Mouse (Mus musculus) stomach, embryonic 14.5 days (tissue): Measurements from ENCODE around the gene Cbl. TPM values are rescaled to one million over a fixed set of nuclear protein-coding genes. Genes with fewer than 3 reads are reported as not detected.
"Not testable (repeated sequence)": the region's sequence is repeated elsewhere in the genome, so short reads cannot be mapped to it uniquely, and the experiment has no call there.

ENCODE experiments used
- ATAC-seq: fragments of 200-750 bp; cut with Nextera tagmentation; 2 replicates; pipeline ENCODE4 v1.8.0; 2017; ENCODE audit warnings: low read depth, moderate TSS enrichment; ENCODE audit not compliant: insufficient number of reproducible peaks, insufficient read depth, low FRiP score
- H3K27ac ChIP-seq: fragments of 300-500 bp; sonication (generic); 2 replicates; pipeline ENCODE4 v1.5.1; 2014; ENCODE audit warnings: mild to moderate bottlenecking, low read length, moderate library complexity, mixed read lengths
- H3K27me3 ChIP-seq: fragments of 300-500 bp; sonication (generic); 2 replicates; pipeline ENCODE4 v1.6.1; 2014; ENCODE audit warnings: low read length, control low read depth, mixed read lengths; ENCODE audit not compliant: control insufficient read depth, insufficient read depth
- H3K36me3 ChIP-seq: fragments of 300-500 bp; sonication (generic); 2 replicates; pipeline ENCODE4 v1.6.1; 2014; ENCODE audit warnings: mild to moderate bottlenecking, control low read depth, low read length, moderate library complexity, mixed read lengths; ENCODE audit not compliant: control insufficient read depth, insufficient read depth
- H3K4me1 ChIP-seq: fragments of 300-500 bp; sonication (generic); 2 replicates; pipeline ENCODE4 v1.6.1; 2014; ENCODE audit warnings: low read length, control low read depth, mixed read lengths; ENCODE audit not compliant: control insufficient read depth, insufficient read depth
- H3K4me2 ChIP-seq: fragments of 300-500 bp; sonication (generic); replicated peaks from 2 replicates; pipeline ENCODE4 v1.6.1; 2014; ENCODE audit warnings: low read depth, low read length, control low read depth
- H3K4me3 ChIP-seq: fragments of 300-500 bp; sonication (generic); 2 replicates; pipeline ENCODE4 v1.5.1; 2014; ENCODE audit warnings: low read depth, low read length, control low read depth
- H3K9ac ChIP-seq: fragments of 300-500 bp; sonication (generic); replicated peaks from 2 replicates; pipeline ENCODE4 v1.6.1; 2014; ENCODE audit warnings: low read depth, mild to moderate bottlenecking, control low read depth, low read length, moderate library complexity, mixed read lengths
- H3K9me3 ChIP-seq: fragments of 300-500 bp; sonication (generic); 2 replicates; pipeline ENCODE4 v1.6.1; 2016; ENCODE audit warnings: low read depth, low read length, control low read depth; ENCODE audit not compliant: control insufficient read depth
- WGBS: fragments of 180-500 bp; shearing (Covaris S2); extraction: QIAGEN DNeasy Blood & Tissue Kit; methylation state at CpG from one replicate; pipeline ENCODE4 v1.1.7; 2014; 5-methylcytosine and 5-hydroxymethylcytosine counted together
- polyA plus RNA-seq: library from polyadenylated mRNA; unstranded; fragments of >200 nt; fragmentation: Nextera tagmentation; extraction: Ambion mirVana; gene quantifications from 2 replicates; pipeline ENCODE4 v1.2.1, GENCODE M21; 2014

Cbl gene
- polyA plus RNA-seq, 1 experiment from 2014 or later = 19.9 TPM

DNA sequence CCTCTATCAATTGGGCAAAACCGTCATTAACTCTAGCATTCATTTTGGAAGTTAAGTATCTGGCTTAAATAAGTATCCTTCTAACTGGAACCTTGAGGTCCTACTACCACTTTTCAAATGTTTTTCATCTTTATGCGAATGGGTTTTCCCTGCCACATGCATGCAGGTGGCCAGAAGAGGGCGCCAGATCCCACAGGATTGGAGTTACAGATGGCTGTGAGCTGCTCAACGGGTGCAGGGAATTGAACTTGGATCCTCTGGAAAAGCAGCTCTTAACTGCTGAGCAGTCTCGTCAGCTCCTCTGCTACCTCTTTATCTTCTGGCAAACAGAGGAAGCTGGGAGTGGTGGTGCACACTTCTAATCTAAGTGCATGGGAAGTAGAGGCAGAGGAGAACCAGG is 114.8 kb downstream of the Cbl start:
- Histone ChIP-seq H3K4me2 (no peak overlapping the region), H3K9me3 (no peaks in the 10 kb centered on the region), H3K27ac (no peak overlapping the region), H3K4me1 (no peaks in the 10 kb centered on the region), H3K9ac (no peak overlapping the region), H3K4me3 (no peak overlapping the region), H3K36me3 (no peaks in the 10 kb centered on the region), H3K27me3 (no peaks in the 10 kb centered on the region)
- 54% methylated on average over 5 of the region's 5 CpGs for WGBS
- no peak for ATAC-seq

DNA sequence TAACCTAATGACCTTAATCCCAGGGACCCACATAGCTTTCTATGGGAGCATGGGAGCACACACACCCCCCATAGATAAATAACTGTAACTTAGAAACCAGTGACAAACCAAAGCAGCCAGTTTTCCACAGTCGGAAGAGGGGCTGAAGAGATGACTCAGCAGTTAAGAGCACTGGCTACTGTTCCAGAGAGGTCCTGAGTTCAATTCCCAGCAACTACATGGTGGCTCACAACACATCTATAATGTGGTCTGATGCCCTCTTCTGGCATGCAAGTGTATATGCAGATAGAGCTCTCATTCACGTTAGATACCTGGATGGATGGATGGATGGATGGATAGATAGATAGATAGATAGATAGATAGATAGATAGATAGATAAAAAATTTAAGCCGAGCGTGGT is 117.7 kb downstream of the Cbl start:
- 88% methylated on average over 4 of the region's 4 CpGs for WGBS
- Histone ChIP-seq H3K4me1 (no peaks in the 10 kb centered on the region), H3K27ac (no peak overlapping the region), H3K36me3 (no peaks in the 10 kb centered on the region), H3K4me3 (no peak overlapping the region), H3K9me3 (no peaks in the 10 kb centered on the region), H3K4me2 (no peak overlapping the region), H3K9ac (no peak overlapping the region), H3K27me3 (no peaks in the 10 kb centered on the region)
- ATAC-seq = no peak

DNA sequence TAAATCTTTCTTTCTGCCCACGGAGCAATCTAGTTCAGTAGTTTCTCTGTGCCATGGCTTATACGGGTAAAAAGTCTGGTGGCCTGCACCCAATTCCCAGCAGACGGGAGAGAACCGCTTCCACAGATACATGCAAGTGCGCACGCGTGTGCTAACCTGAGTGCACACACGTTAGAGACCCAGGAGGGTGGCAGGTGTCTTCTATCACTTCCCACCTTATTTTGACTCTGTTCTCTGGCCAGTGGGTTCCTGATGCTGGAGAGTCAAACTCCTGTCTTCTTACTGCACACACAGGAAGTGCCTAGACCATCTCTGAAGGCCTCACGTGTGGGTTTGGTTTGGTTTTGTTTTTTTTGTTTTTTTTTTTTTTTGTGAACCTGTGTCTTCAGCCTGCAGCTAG is 118.2 kb downstream of the Cbl start:
- Histone ChIP-seq H3K9ac (no peak overlapping the region), H3K27me3 (no peaks in the 10 kb centered on the region), H3K4me3 (no peak overlapping the region), H3K9me3 (no peaks in the 10 kb centered on the region), H3K4me1 (peaks cover under 1% of the 10 kb centered on the region; the same call in 1 of the 2 replicates), H3K36me3 (no peaks in the 10 kb centered on the region), H3K27ac (no peak overlapping the region), H3K4me2 (no peak overlapping the region)
- WGBS = 83% methylated on average over 9 of the region's 9 CpGs
- ATAC-seq = no peak

DNA sequence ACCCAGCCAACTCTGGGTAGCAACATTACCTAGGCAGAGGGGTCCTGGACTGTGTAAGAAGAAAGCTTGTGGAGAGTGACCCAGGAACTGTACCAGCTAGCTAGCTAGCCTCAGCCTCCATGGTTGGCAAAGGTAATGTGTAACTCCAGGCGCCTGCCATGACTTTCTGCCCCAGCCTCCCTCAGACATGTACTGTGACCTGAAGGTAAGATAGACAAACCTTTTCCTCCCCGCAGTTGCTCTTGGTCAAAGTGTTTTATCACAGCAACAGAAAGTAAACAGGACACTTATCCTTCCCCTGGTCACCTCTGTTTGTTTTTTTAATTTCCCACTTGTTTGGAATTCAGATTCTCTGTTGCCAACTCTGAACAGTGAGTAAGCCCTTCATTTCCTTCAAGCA is 119.4 kb downstream of the Cbl start:
- Histone ChIP-seq H3K27ac (no peak overlapping the region), H3K9me3 (no peaks in the 10 kb centered on the region), H3K36me3 (no peaks in the 10 kb centered on the region), H3K4me3 (no peak overlapping the region), H3K4me1 (peaks cover 12% of the 10 kb centered on the region), H3K4me2 (no peak overlapping the region), H3K9ac (no peak overlapping the region), H3K27me3 (no peaks in the 10 kb centered on the region)
- no peak for ATAC-seq
- 75% methylated on average over 2 of the region's 2 CpGs for WGBS

DNA sequence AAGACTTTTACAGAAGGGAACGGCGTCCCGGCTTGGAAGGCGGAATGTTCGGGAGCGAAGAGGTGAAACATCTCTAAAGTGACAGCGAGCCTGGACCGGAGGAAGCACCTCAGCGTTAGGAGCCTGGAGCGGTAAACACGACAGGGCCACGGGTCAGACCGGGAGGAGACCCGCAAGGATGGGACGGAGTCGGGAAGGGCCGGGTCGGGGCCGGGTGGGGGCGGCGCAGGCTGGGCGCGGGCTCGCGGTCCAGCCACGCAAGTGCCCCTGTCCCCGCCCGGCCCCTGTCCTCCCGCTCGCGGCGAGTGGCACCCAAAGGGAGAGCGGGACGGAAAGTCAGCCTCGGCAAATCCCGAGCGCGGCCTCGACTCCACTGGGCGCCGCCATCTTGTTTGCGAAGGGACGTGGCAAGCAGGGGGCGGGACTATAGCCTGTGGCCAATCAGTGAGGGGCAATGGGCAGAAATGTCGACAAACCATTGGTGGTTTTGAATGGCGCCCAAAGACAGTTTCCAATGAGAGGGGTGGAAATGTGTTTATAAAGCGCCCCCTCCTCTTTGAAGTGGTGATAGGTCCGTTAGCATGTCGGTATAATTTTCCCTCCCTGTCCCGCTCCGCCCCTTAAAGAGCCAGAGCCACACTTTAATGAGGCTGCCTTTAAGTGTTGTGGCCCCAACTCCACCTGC is 120.6 kb downstream of the Cbl start, which contains the start of the genes Gm49380 and Rnf26:
Gene Gm49380, minus strand, starts transcription at position 396 of the 685 bp plus-strand sequence.
Gene Rnf26, minus strand, starts transcription at position 413 of the 685 bp plus-strand sequence.
- Histone ChIP-seq H3K4me3 (peak within 1 kb of the TSS; percentile 78), H3K27ac (peak within 1 kb of the TSS; percentile 75; the same call in 1 of the 2 replicates), H3K4me2 (peak within 1 kb of the TSS; percentile 46), H3K36me3 (no peaks in the 10 kb centered on the region), H3K9me3 (no peaks in the 10 kb centered on the region), H3K9ac (peak within 1 kb of the TSS; percentile 79), H3K4me1 (peaks cover 23% of the 10 kb centered on the region), H3K27me3 (no peaks in the 10 kb centered on the region)
- peak; percentile 93 for ATAC-seq
- WGBS = 1% methylated on average over 51 of the region's 51 CpGs

DNA sequence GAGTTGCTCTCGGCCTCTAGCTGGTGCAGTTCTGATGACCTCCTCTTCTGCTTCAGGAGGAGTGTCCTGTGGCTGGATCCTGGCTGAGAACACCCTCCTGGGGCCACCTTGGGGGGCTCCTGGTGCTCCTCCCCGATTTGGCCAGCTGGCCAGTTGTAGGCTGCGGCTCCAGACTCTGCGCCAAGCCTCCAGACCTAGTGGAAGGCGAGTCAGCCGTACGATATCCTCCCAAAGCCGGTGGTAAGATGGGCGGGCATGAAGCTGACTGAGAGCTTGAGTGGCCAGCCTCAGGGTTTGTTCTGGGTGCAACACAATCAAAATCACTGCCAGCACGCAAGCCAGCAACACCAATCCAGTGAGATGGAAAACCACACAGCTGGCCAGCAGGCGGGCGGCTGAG is 121.9 kb downstream of the Cbl start:
- not testable (repeated sequence) for H3K27me3 ChIP-seq, H3K9me3 ChIP-seq, H3K4me3 ChIP-seq, H3K36me3 ChIP-seq, H3K9ac ChIP-seq, ATAC-seq, H3K27ac ChIP-seq
- Histone ChIP-seq H3K4me2 (peak overlapping the region; percentile 46), H3K4me1 (peaks cover 36% of the 10 kb centered on the region)
- WGBS = 63% methylated on average over 10 of the region's 12 CpGs

DNA sequence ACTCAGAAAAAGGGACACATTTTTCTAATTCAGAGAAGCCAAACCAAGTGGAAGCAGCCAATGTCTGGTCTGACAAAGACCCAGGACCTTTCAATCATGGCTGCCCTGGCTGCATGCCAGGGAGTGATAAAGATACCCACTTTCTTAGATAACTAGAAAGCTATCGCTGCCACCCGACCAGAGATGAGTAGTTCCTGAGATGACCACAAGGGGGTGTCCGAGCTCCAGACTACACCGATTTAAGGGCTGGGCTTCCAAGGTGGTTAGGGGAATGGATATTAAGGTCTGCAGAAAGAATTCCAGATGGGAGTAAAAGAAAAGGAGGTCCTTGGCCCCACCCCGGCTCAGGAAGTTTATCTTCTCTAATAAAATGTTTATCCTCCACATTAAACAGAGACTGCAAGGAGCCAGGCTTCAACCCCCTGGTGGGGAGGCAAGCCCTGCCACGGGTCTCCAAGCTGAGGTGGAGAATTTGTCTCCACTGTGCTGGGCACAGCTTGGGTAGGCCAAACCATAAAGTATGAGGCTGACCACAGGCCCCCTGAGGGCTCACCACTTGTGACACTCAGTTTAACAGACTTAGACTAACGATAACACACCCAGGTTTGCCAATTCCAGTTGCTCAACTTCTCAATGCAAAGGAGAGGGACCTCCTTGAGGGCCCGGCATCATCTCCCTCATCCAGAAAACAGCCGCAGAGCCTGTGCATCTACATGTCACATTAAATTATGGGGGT is 124.3 kb downstream of the Cbl start:
- Histone ChIP-seq H3K4me1 (peaks cover 44% of the 10 kb centered on the region), H3K9ac (no peak overlapping the region), H3K9me3 (no peaks in the 10 kb centered on the region), H3K27me3 (no peaks in the 10 kb centered on the region), H3K27ac (0 out of 2 replicates have a peak overlapping the region, but pooled peaks have one; percentile 7), H3K4me2 (peak overlapping the region; percentile 30), H3K36me3 (peaks cover 10% of the 10 kb centered on the region), H3K4me3 (peak overlapping the region; percentile 5; the same call in 1 of the 2 replicates)
- whole genome bisulfite sequencing = 17% methylated on average over 9 of the region's 9 CpGs
- ATAC-seq = no peak

DNA sequence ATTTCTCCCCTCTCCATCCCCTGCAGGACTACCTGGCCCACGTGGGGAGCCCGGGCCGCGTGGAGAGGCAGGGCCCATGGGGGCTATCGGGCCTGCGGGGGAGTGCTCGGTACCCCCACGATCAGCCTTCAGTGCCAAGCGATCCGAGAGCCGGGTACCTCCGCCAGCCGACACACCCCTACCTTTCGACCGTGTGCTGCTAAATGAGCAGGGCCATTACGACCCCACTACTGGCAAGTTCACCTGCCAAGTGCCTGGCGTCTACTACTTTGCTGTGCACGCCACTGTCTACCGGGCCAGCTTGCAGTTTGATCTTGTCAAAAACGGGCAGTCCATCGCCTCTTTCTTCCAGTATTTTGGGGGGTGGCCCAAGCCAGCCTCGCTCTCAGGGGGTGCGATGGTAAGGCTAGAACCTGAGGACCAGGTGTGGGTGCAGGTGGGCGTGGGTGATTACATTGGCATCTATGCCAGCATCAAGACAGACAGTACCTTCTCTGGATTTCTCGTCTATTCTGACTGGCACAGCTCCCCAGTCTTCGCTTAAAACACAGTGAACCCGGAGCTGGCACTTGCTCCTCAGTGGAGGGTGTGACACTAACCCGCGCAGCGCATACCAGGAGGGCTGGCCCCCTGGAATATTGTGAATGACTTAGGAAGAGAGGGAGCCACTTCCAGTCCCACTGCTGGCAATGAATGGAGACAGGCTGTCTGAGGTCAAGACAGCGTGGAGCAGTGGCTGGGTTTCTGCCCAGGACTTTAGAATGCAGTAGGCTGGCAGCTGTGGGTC is 125.4 kb downstream of the Cbl start:
- H3K36me3 ChIP-seq = peaks cover 10% of the 10 kb centered on the region
- no peaks in the 10 kb centered on the region for H3K9me3 ChIP-seq
- no peak for ATAC-seq
- H3K4me2 ChIP-seq = peak overlapping the region; percentile 30; the same call in 1 of the 2 replicates
- no peak overlapping the region for H3K9ac ChIP-seq
- H3K27ac ChIP-seq = no peak overlapping the region; the same call in 1 of the 2 replicates
- no peak overlapping the region; the same call in 1 of the 2 replicates for H3K4me3 ChIP-seq
- peaks cover 44% of the 10 kb centered on the region for H3K4me1 ChIP-seq
- no peaks in the 10 kb centered on the region for H3K27me3 ChIP-seq
- WGBS = 82% methylated on average over 31 of the region's 31 CpGs
